Mouse (Mus musculus): ENCODE results near the gene Usp20. TPM values are rescaled to one million over a fixed set of nuclear protein-coding genes. Genes with fewer than 3 reads are reported as not detected.

Usp20 gene
- total and polyA plus RNA-seq, 2 experiments from 2014 or later, result 31.2 to 78.4 TPM

DNA sequence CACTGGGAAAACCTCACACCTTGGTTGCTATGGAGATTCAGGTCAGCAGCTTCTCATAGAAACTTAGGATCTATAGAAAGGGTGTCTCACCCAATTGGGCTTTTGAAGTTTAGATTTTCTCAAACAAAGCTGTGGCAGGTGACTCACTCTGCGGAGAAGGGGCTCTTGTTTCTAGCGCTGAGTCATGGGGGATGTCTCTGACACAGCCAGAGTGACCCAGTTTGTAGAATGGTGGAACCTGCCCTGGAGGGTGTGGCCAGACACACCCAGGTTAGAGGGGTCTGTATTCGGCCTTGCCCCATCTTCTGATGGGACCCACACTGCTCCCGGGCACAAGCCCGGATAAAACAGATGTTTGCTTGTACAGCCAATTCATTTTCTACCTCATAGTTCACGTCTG is 60.8 kb downstream of the Usp20 start:
- Histone ChIP-seq H3K9me3 (replicated peaks; ENCODE audit: control insufficient read depth, low read length) (no peaks in the 10 kb centered on the region), H3K27ac (ENCODE audit: low read depth) (no peak overlapping the region), H3K36me3 (replicated peaks; ENCODE audit: control insufficient read depth, insufficient read depth, low read length) (peaks cover 73% of the 10 kb centered on the region), H3K9ac (replicated peaks; ENCODE audit: low read depth, low read length) (no peak overlapping the region), H3K27me3 (ENCODE audit: control insufficient read depth, insufficient read depth, low read length) (no peaks in the 10 kb centered on the region), H3K4me2 (ENCODE audit: low read depth, low read length) (no peak overlapping the region), H3K4me1 (ENCODE audit: control insufficient read depth, insufficient read depth) (no peaks in the 10 kb centered on the region), H3K4me3 (ENCODE audit: low read depth, low read length) (no peak overlapping the region)
- TF ChIP-seq EP300 (IDR thresholded peaks at IDR 0.05; ENCODE audit: low read depth), result no peak
- no peak for TF ChIP-seq CTCF (IDR thresholded peaks at IDR 0.05; ENCODE audit: low read depth)
- ATAC-seq (ENCODE audit: insufficient read depth, low read depth) (no peak), DNase-seq (ENCODE audit: low spot score) (no peak)
- WGBS, result 90% methylated on average over 6 of the region's 6 CpGs

DNA sequence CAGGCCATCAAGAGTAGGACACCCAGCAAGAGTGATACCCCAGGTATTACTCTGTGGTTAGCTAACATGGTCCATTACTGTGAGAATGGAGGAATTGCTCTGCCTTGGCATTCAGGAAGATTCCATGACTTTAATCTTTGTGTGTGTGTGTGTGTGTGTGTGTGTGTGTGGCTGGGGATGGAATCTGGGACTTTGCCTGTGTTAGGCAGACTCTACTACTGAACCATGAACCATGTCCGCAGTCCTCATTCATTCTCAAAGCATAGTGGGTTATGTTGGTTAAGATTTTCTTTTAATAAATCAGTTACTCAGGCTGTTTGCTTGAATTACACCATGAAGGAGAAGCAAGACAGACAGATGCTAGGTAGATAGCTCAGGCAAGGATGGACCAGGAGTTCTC is 61.8 kb downstream of the Usp20 start:
- 95% methylated on average over 1 of the region's 1 CpGs for WGBS

DNA sequence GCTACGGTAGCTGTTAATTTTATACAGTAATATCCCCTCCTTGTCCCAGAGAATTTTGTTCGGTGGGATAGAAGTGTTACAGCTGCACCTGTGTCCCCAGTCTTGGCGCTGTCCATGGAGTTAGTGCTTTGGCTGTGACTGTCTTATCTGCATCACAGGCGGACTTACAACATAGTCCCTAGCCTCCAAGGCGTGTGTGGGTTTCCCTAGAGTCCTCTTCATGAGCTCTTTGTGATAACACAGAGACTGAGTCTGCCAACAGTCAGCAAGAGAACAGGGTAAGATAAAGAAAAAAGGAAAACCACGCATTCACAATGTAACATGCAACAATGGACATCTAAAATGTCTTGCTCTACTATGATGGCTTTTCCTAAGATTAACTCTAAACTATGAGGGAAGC is 66.0 kb downstream of the Usp20 start:
- H3K36me3 ChIP-seq (replicated peaks; ENCODE audit: control insufficient read depth, insufficient read depth, low read length), result peaks cover 58% of the 10 kb centered on the region
- no peaks in the 10 kb centered on the region for H3K4me1 ChIP-seq (ENCODE audit: control insufficient read depth, insufficient read depth)
- 67% methylated on average over 6 of the region's 6 CpGs for WGBS
- H3K27ac ChIP-seq (ENCODE audit: low read depth), result no peak overlapping the region
- no peaks in the 10 kb centered on the region for H3K27me3 ChIP-seq (ENCODE audit: control insufficient read depth, insufficient read depth, low read length)
- no peak overlapping the region for H3K4me3 ChIP-seq (ENCODE audit: low read depth, low read length)
- no peaks in the 10 kb centered on the region for H3K9me3 ChIP-seq (replicated peaks; ENCODE audit: control insufficient read depth, low read length)
- no peak for ATAC-seq (ENCODE audit: insufficient read depth, low read depth)
- H3K4me2 ChIP-seq (ENCODE audit: low read depth, low read length), result no peak overlapping the region
- no peak for DNase-seq (ENCODE audit: low spot score)
- no peak overlapping the region for H3K9ac ChIP-seq (replicated peaks; ENCODE audit: low read depth, low read length)
- no peak for TF ChIP-seq CTCF (IDR thresholded peaks at IDR 0.05; ENCODE audit: low read depth)

More for the DNA sequence above, 61.8 kb downstream of the Usp20 start:
- Histone ChIP-seq H3K4me3 (ENCODE audit: low read depth, low read length) (no peak overlapping the region), H3K27me3 (ENCODE audit: control insufficient read depth, insufficient read depth, low read length) (no peaks in the 10 kb centered on the region), H3K9ac (replicated peaks; ENCODE audit: low read depth, low read length) (no peak overlapping the region), H3K4me1 (ENCODE audit: control insufficient read depth, insufficient read depth) (no peaks in the 10 kb centered on the region), H3K4me2 (ENCODE audit: low read depth, low read length) (no peak overlapping the region), H3K36me3 (replicated peaks; ENCODE audit: control insufficient read depth, insufficient read depth, low read length) (peaks cover 68% of the 10 kb centered on the region), H3K27ac (ENCODE audit: low read depth) (no peak overlapping the region), H3K9me3 (replicated peaks; ENCODE audit: control insufficient read depth, low read length) (no peaks in the 10 kb centered on the region)
- TF ChIP-seq EP300 (IDR thresholded peaks at IDR 0.05; ENCODE audit: low read depth) (no peak), CTCF (IDR thresholded peaks at IDR 0.05; ENCODE audit: low read depth) (no peak)
- no peak for ATAC-seq (ENCODE audit: insufficient read depth, low read depth)
- no peak for DNase-seq (ENCODE audit: low spot score)

DNA sequence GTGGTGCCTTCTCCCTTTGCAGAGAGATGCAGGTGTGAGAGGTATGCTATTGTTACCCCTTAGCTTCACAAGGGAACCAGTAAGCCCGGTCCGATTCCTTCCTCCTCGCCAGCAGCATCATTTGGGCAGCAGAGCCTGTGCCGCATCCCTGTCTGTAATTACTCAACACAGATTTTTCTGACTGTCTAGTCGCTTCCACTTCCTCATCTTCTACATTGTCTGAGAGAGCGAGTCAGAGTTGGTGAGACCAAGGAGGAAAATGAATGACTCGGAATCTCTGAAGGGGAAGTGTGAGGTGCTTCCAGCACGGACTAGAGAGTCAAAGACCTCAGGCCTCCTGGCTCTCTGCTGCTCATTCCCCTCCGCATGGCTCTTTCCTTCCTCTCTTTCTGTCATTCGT is 70.4 kb downstream of the Usp20 start:
- ATAC-seq (ENCODE audit: insufficient read depth, low read depth), result no peak
- Histone ChIP-seq H3K27me3 (ENCODE audit: control insufficient read depth, insufficient read depth, low read length) (no peaks in the 10 kb centered on the region), H3K4me2 (ENCODE audit: low read depth, low read length) (no peak overlapping the region), H3K27ac (ENCODE audit: low read depth) (no peak overlapping the region), H3K36me3 (replicated peaks; ENCODE audit: control insufficient read depth, insufficient read depth, low read length) (peaks cover 76% of the 10 kb centered on the region), H3K4me1 (ENCODE audit: control insufficient read depth, insufficient read depth) (no peaks in the 10 kb centered on the region), H3K9ac (replicated peaks; ENCODE audit: low read depth, low read length) (no peak overlapping the region), H3K4me3 (ENCODE audit: low read depth, low read length) (no peak overlapping the region), H3K9me3 (replicated peaks; ENCODE audit: control insufficient read depth, low read length) (0 out of 2 replicates have a peak, but pooled peaks cover 7% of the 10 kb centered on the region)
- WGBS, result 86% methylated on average over 10 of the region's 10 CpGs
- no peak for DNase-seq (ENCODE audit: low spot score)
- TF ChIP-seq CTCF (IDR thresholded peaks at IDR 0.05; ENCODE audit: low read depth) (no peak), EP300 (IDR thresholded peaks at IDR 0.05; ENCODE audit: low read depth) (no peak)

DNA sequence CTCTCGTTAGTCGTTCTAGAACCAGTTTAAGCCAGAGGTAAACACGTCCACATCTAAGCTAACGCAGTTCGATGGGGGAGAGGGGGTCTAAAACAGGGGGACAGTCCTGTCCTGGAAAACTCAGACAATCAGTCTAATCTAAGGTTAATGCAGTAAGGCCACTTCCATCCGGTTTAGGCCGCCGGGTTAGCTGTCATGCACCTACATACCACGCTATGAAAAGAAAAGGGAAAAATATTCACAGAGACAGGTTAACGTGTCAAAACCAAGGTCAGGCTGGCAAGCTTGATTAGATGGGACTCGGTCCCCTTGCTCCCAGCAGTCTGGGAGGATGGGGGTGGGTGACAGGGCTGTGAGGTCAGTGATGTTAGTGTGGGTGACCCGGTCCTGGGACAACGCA is 71.3 kb downstream of the Usp20 start:
- H3K4me1 ChIP-seq (ENCODE audit: control insufficient read depth, insufficient read depth), result no peaks in the 10 kb centered on the region
- WGBS, result 90% methylated on average over 13 of the region's 13 CpGs
- H3K9me3 ChIP-seq (replicated peaks; ENCODE audit: control insufficient read depth, low read length), result 0 out of 2 replicates have a peak, but pooled peaks cover 7% of the 10 kb centered on the region
- no peak overlapping the region for H3K4me2 ChIP-seq (ENCODE audit: low read depth, low read length)
- H3K27me3 ChIP-seq (ENCODE audit: control insufficient read depth, insufficient read depth, low read length), result no peaks in the 10 kb centered on the region
- no peak overlapping the region for H3K27ac ChIP-seq (ENCODE audit: low read depth)
- H3K9ac ChIP-seq (replicated peaks; ENCODE audit: low read depth, low read length), result no peak overlapping the region
- TF ChIP-seq CTCF (IDR thresholded peaks at IDR 0.05; ENCODE audit: low read depth) (no peak), EP300 (IDR thresholded peaks at IDR 0.05; ENCODE audit: low read depth) (no peak)
- no peak for DNase-seq (ENCODE audit: low spot score)
- ATAC-seq (ENCODE audit: insufficient read depth, low read depth), result no peak
- H3K36me3 ChIP-seq (replicated peaks; ENCODE audit: control insufficient read depth, insufficient read depth, low read length), result peaks cover 81% of the 10 kb centered on the region
- no peak overlapping the region for H3K4me3 ChIP-seq (ENCODE audit: low read depth, low read length)

DNA sequence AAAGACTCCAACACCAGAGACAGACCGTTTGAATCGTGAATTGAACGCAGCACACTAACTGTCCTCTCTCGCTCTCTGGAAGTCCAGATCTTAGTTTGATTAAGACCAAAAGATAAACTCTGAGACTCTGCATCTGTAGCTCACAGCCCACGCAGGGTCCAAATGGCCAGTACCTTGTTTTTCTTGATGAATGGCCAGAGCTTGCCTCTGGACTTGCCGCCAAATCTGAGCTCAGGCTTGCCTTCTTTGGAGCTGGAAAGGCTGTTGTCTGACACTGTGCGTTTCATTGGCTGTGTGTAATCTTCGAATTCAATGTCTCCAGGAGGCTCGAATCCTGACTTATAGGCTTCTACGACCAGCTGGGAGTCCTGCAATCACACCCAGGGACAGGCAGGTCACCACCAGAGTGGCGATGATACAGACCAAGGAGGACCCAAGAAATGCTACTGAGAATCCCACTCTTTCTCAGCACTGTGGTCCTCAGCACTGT is 71.8 kb downstream of the Usp20 start:
- Histone ChIP-seq H3K4me1 (ENCODE audit: control insufficient read depth, insufficient read depth) (no peaks in the 10 kb centered on the region), H3K27ac (ENCODE audit: low read depth) (no peak overlapping the region), H3K36me3 (replicated peaks; ENCODE audit: control insufficient read depth, insufficient read depth, low read length) (peaks cover 80% of the 10 kb centered on the region), H3K4me2 (ENCODE audit: low read depth, low read length) (no peak overlapping the region), H3K9ac (replicated peaks; ENCODE audit: low read depth, low read length) (no peak overlapping the region), H3K27me3 (ENCODE audit: control insufficient read depth, insufficient read depth, low read length) (no peaks in the 10 kb centered on the region), H3K4me3 (ENCODE audit: low read depth, low read length) (no peak overlapping the region), H3K9me3 (replicated peaks; ENCODE audit: control insufficient read depth, low read length) (0 out of 2 replicates have a peak, but pooled peaks cover 7% of the 10 kb centered on the region)
- TF ChIP-seq CTCF (IDR thresholded peaks at IDR 0.05; ENCODE audit: low read depth) (no peak), EP300 (IDR thresholded peaks at IDR 0.05; ENCODE audit: low read depth) (no peak)
- WGBS, result 83% methylated on average over 11 of the region's 11 CpGs
- ATAC-seq (ENCODE audit: insufficient read depth, low read depth) (no peak), DNase-seq (ENCODE audit: low spot score) (no peak)

Measured in heart, postnatal 0 days (tissue).